Mouse (Mus musculus) E14TG2a.4 (cell line): Measurements from ENCODE around the gene Auts2.
A peak's percentile ranks its signal among the peaks of the same experiment; 100 is the strongest.

ENCODE experiments used
- H3K27me3 ChIP-seq: 2 replicates; pipeline ENCODE4 v1.6.1; 2014; ENCODE audit warnings: low read length, control low read depth; ENCODE audit not compliant: insufficient read depth
- H3K36me3 ChIP-seq: 2 replicates; pipeline ENCODE4 v1.6.1; 2014; ENCODE audit warnings: low read length, control low read depth; ENCODE audit not compliant: insufficient read depth
- H3K4me1 ChIP-seq: replicated peaks from 2 replicates; pipeline ENCODE4 v1.6.1; 2014; ENCODE audit warnings: low read depth, low read length, control low read depth
- H3K4me3 ChIP-seq: replicated peaks from 2 replicates; pipeline ENCODE4 v1.5.1; 2014; ENCODE audit warnings: mild to moderate bottlenecking, low read length
- H3K9me3 ChIP-seq: 2 replicates; pipeline ENCODE4 v1.6.1; 2014; ENCODE audit warnings: low read length, control low read depth
- CTCF ChIP-seq: conservative IDR thresholded peaks from 2 replicates; pipeline ENCODE4 v1.5.1; 2014; ENCODE audit warnings: low read length
- NANOG ChIP-seq: IDR thresholded peaks from 2 replicates; pipeline ENCODE4 v1.6.1; 2014; ENCODE audit warnings: borderline replicate concordance, low read length, mixed read lengths
- POU5F1 ChIP-seq: IDR thresholded peaks from 2 replicates; pipeline ENCODE4 v1.6.1; 2014; ENCODE audit warnings: low read length, borderline replicate concordance

Gene Auts2

DNA sequence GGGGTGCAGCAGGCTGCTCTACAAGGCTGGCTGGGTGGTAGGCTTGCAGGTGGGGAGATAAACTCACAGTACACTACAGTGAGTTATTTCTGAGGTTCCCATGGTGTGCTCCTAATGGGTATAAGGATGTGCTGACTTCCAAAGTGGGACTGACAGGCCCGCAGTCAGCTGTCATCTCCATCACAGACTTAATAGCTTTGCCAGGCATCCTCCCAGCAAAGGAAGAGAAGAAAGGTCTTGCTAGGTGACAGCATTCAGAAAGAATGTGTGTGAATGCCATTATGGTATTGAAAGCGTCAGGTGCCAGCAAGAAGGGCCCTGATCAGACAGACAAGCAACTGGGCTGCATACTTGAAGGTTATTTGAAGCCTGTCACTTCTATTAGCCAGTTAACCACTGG lies 900.4 kb downstream of the Auts2 start:
- Histone ChIP-seq H3K36me3 (no peaks in the 10 kb centered on the region), H3K9me3 (no peaks in the 10 kb centered on the region), H3K27me3 (peaks cover 3% of the 10 kb centered on the region; the same call in 1 of the 2 replicates), H3K4me3 (no peak overlapping the region), H3K4me1 (no peaks in the 10 kb centered on the region)
- no peak for TF ChIP-seq NANOG
- no peak for TF ChIP-seq POU5F1
- TF ChIP-seq CTCF: no peak

DNA sequence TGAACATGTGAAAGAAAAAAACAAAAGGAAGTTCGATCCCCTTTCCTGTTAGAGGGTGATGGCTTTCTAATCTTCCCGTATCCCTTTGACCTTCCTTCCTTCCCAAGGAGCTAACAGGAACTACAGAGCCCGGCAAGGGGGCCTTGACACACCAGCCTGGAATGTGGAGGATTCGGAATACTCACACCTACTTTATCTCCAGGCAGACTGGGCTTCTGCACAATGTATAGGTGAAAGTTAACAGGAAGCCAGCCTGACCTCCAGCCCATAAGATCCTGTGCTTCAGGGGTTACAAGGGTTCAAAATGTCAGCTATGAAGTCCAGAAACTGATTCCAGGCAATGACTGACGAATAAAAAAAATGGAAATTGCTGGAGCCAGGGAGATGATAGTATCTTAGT lies 906.7 kb downstream of the Auts2 start:
- Histone ChIP-seq H3K4me3 (no peak overlapping the region), H3K27me3 (no peaks in the 10 kb centered on the region), H3K9me3 (no peaks in the 10 kb centered on the region), H3K4me1 (no peaks in the 10 kb centered on the region), H3K36me3 (no peaks in the 10 kb centered on the region)
- TF ChIP-seq POU5F1 (no peak), CTCF (no peak), NANOG (no peak)

DNA sequence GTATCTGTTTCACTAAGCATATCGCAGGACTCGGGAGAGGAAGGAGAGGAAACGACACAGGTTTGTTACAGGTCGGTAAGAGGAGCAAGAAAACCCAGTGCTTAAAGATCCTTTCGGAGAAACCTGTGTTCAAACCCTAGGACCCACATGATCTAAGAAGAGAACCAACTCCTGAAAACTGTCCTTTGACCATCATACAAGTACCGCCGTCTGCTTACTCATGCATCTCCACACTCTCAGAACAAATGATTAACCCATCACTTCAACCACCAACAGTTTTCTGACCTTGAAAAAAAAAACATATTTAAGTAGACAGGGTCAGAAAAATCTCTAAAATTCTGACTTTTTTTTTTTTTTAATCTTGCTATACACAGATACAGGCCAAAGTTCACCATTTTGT lies 908.4 kb downstream of the Auts2 start:
- Histone ChIP-seq H3K9me3 (no peaks in the 10 kb centered on the region), H3K4me1 (no peaks in the 10 kb centered on the region), H3K36me3 (no peaks in the 10 kb centered on the region), H3K27me3 (no peaks in the 10 kb centered on the region), H3K4me3 (no peak overlapping the region)
- TF ChIP-seq POU5F1: no peak
- TF ChIP-seq NANOG: no peak
- no peak for TF ChIP-seq CTCF

DNA sequence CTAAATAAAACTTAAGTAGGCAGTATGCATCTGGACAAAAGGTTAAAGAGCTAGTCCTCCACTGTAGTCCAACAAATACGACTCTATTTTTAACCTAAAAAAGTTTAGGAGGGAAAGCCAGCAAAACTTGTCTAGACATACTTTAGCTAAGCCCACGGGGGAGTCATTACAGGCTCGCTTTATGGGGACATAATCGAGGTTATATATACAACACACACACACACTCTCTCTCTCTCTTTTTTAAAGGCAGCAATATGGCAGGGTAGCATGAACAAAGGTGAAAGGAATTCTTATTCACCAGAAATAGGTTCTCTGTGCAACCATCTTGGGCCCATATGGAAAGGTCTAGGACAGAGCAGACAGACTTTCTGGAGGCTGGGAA lies 911.2 kb downstream of the Auts2 start:
- no peaks in the 10 kb centered on the region for H3K9me3 ChIP-seq
- TF ChIP-seq POU5F1 (no peak), NANOG (no peak), CTCF (no peak)
- H3K4me1 ChIP-seq: no peaks in the 10 kb centered on the region
- no peaks in the 10 kb centered on the region for H3K36me3 ChIP-seq
- H3K27me3 ChIP-seq: no peaks in the 10 kb centered on the region
- H3K4me3 ChIP-seq: no peak overlapping the region

DNA sequence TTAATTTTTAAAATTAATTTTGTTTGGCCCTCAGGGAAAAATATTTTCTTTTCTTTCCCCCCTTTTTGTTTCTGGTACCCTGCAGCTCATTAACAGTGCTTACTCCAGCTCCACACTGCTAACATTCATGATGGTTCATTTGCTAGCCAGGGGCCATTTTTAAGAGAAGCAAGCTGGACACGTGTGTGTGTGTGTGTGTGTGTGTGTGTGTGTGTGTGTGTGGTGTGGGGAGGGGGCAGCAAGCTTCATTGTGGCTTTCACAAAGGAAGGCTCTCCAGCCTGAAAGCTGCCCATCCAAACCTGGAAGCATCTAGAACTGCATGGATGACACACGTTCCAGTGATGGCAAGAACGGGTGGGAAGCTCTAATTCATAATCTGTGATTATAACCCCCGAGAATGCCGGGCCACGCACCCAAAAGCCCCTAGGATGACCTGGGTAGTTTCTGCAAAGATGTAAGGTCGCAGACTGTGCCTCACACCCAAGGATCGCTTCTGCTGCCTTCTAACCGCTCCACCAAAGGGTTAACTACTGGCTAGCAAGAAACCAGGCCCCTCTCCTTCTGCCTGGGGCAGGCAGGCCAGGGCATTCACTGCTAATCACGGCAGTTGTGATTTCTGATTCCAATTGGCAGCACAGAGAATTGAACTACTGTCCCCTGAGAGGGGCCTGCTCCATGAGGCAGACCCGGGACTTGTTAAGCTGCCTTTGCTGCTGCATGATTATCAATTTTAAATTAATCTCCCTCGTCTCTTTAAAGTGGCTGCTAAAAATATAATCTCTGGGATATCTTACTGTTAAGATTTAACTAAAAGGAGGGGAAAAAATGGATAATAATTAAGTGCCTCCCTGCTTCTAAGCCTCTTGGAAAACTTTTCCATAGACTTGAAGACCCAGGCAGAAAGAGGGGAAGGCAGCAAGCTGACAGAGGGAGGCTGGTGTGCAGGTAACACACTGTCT lies 911.8 kb downstream of the Auts2 start:
- Histone ChIP-seq H3K36me3 (no peaks in the 10 kb centered on the region), H3K4me1 (no peaks in the 10 kb centered on the region)
- no peak for TF ChIP-seq CTCF
- TF ChIP-seq POU5F1: no peak
- TF ChIP-seq NANOG: no peak

DNA sequence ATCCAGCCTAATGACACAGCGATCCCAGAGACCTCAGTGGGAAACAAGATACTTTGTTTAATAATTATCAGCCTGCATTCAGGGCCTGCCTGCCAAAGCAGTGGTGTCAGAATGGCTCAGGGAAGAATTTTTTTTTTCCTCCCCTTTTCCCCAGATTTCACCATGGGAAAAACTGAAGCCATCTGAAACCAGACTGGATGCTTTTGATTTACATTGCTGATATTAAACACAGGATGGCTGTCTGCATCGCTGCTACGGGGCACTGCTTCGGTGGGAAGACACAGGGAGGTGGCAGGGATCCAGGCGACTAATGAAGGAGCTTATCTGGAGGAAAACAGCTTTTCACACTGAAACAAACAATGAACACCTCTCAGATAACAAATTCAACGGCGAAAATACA lies 912.6 kb downstream of the Auts2 start:
- Histone ChIP-seq H3K27me3 (no peaks in the 10 kb centered on the region), H3K9me3 (no peaks in the 10 kb centered on the region), H3K36me3 (no peaks in the 10 kb centered on the region), H3K4me3 (no peak overlapping the region), H3K4me1 (no peaks in the 10 kb centered on the region)
- TF ChIP-seq CTCF (no peak), NANOG (no peak), POU5F1 (no peak)

More for the DNA sequence above, 911.8 kb downstream of the Auts2 start:
- H3K9me3 ChIP-seq: no peaks in the 10 kb centered on the region
- no peak overlapping the region for H3K4me3 ChIP-seq
- no peaks in the 10 kb centered on the region for H3K27me3 ChIP-seq

GRCm38 (mm10) chr5:131616113-131616876 lies 926.8 kb downstream of the Auts2 start:
- H3K4me1 ChIP-seq: peaks cover 11% of the 10 kb centered on the region

GRCm38 (mm10) chr5:131614238-131614637 lies 928.9 kb downstream of the Auts2 start:
- peaks cover 84% of the 10 kb centered on the region for H3K27me3 ChIP-seq
- no peaks in the 10 kb centered on the region for H3K9me3 ChIP-seq
- H3K4me1 ChIP-seq: peaks cover 11% of the 10 kb centered on the region
- no peak for TF ChIP-seq NANOG
- no peak for TF ChIP-seq CTCF
- H3K36me3 ChIP-seq: no peaks in the 10 kb centered on the region
- H3K4me3 ChIP-seq: no peak overlapping the region

More at GRCm38 (mm10) chr5:131616113-131616876, 926.8 kb downstream of the Auts2 start:
- Histone ChIP-seq H3K27me3 (peaks cover 78% of the 10 kb centered on the region), H3K36me3 (no peaks in the 10 kb centered on the region), H3K4me3 (peak overlapping the region; percentile 65), H3K9me3 (no peaks in the 10 kb centered on the region)
- TF ChIP-seq CTCF: no peak
- TF ChIP-seq NANOG: no peak
- TF ChIP-seq POU5F1: no peak
